ENCODE assay signal across 34 mouse cellular contexts in the genomic region with DNA sequence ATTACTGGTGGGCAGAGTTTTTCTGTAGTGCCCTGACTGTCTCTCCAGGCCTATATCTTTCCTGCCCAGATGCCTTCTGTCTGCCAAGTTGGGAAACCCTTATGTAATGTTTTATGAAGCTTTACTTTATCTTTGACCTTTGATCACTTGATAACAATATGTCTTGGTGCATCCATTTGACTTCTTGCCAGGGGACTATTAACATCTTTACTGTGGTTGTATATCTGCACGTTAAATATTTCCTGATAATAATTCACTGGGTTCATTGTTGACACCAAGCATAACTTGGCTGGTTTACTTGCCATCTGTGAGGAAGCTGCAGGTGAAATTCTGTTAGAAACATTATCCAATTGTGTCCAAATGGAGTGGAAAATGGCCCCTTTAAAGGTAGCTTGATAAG. TPM values are rescaled to one million over a fixed set of nuclear protein-coding genes. Genes with fewer than 3 reads are reported as not detected.
"Had no signal": no experiment of that assay in that cellular context is flagged by ENCODE, and none has a peak within 500 bp of the region (broad histone marks: within the 10 kb centered on the region; RNA-seq: fewer than 3 reads in every experiment).

No protein-coding gene starts in this region.

- DNase-seq: forebrain, postnatal 0 days; gastrocnemius, postnatal 14 days; gastrocnemius, postnatal 36 days; heart, adult 2 months; heart, postnatal 14 days; heart, postnatal 36 days; kidney, adult 18-20 months; kidney, adult 9 months; kidney, postnatal 14 days; kidney, postnatal 36 days; liver; liver, embryonic 13.5 days had no signal

- H3K9ac ChIP-seq: forebrain, postnatal 0 days; heart, embryonic 13.5 days; heart, embryonic 15.5 days; hindbrain, embryonic 13.5 days; hindbrain, embryonic 15.5 days; kidney, embryonic 15.5 days; limb, embryonic 12.5 days; liver, embryonic 13.5 days had no signal

- H3K4me2 ChIP-seq: heart, embryonic 11.5 days; heart, embryonic 13.5 days; heart, embryonic 15.5 days; hindbrain, embryonic 13.5 days; hindbrain, embryonic 15.5 days; kidney, embryonic 15.5 days; limb, embryonic 12.5 days; liver, embryonic 11.5 days; liver, embryonic 13.5 days had no signal

- H3K4me3 ChIP-seq: heart, adult 2 months; heart, embryonic 13.5 days; heart, embryonic 15.5 days; hindbrain, embryonic 13.5 days; hindbrain, embryonic 15.5 days; kidney, embryonic 15.5 days; layer of hippocampus, adult 2 months; limb, embryonic 10.5 days; limb, embryonic 12.5 days; liver, embryonic 13.5 days had no signal

- H3K4me1 ChIP-seq: heart, embryonic 13.5 days; heart, embryonic 15.5 days; hindbrain, embryonic 13.5 days; hindbrain, embryonic 15.5 days; kidney, embryonic 15.5 days; limb, embryonic 10.5 days; limb, embryonic 12.5 days; liver, embryonic 13.5 days had no signal

- ATAC-seq: forebrain, postnatal 0 days; hindbrain, postnatal 0 days had no signal

- H3K9me3 ChIP-seq: heart, embryonic 13.5 days; heart, embryonic 15.5 days; hindbrain, embryonic 13.5 days; hindbrain, embryonic 15.5 days; kidney, embryonic 15.5 days; limb, embryonic 10.5 days; limb, embryonic 12.5 days; liver, embryonic 13.5 days had no signal

- H3K36me3 ChIP-seq: heart, embryonic 13.5 days; heart, embryonic 15.5 days; hindbrain, embryonic 13.5 days; hindbrain, embryonic 15.5 days; kidney, embryonic 15.5 days; limb, embryonic 10.5 days; limb, embryonic 12.5 days; liver, embryonic 13.5 days had no signal

- H3K27me3 ChIP-seq: heart, embryonic 13.5 days; heart, embryonic 15.5 days; hindbrain, embryonic 13.5 days; hindbrain, embryonic 15.5 days; kidney, embryonic 15.5 days; limb, embryonic 12.5 days; liver, embryonic 13.5 days had no signal

- H3K27ac ChIP-seq: heart, adult 2 months; heart, embryonic 13.5 days; heart, embryonic 15.5 days; hindbrain, embryonic 13.5 days; hindbrain, embryonic 15.5 days; hindbrain, postnatal 0 days; kidney, embryonic 15.5 days; kidney, postnatal 0 days; layer of hippocampus, adult 2 months; limb, embryonic 10.5 days; limb, embryonic 12.5 days; liver, embryonic 13.5 days had no signal

RNA-seq across cellular contexts. Expression of a gene that starts 16.2 kb away (rescaled TPM):
- total RNA-seq: forebrain, postnatal 0 days; hematopoietic stem cell, adult 5-6 weeks; hindbrain, postnatal 0 days; layer of hippocampus, adult 2 months; layer of hippocampus, postnatal 25 days; left cerebral cortex, adult 8-10 months; left cerebral cortex, postnatal 25 days had no signal
- polyA plus RNA-seq: forebrain, postnatal 0 days; hindbrain, embryonic 15.5 days; hindbrain, postnatal 0 days; liver, embryonic 13.5 days had no signal

RNA-seq across cellular contexts. Expression of a gene that starts 50.5 kb away (rescaled TPM):
- total RNA-seq: forebrain, postnatal 0 days; gastrocnemius, adult 18-20 months; gastrocnemius, adult 8-10 months; gastrocnemius, postnatal 14 days; gastrocnemius, postnatal 36 days; heart, adult 2 months; heart, postnatal 36 days; hematopoietic stem cell, adult 5-6 weeks; hindbrain, postnatal 0 days; layer of hippocampus, adult 2 months; layer of hippocampus, postnatal 10 days; layer of hippocampus, postnatal 25 days; left cerebral cortex, adult 8-10 months; left cerebral cortex, postnatal 10 days; left cerebral cortex, postnatal 25 days had no signal
- polyA plus RNA-seq: forebrain, postnatal 0 days; heart, embryonic 11.5 days; heart, embryonic 13.5 days; heart, embryonic 15.5 days; heart, postnatal 0 days; hindbrain, embryonic 11.5 days; hindbrain, embryonic 13.5 days; hindbrain, embryonic 15.5 days; hindbrain, postnatal 0 days; kidney, postnatal 0 days; limb, embryonic 12.5 days; liver, embryonic 11.5 days; liver, embryonic 13.5 days had no signal
